Mouse (Mus musculus) small intestine, adult 2 months (tissue): ENCODE results near the gene Rapgef1. TPM values are rescaled to one million over a fixed set of nuclear protein-coding genes. Genes with fewer than 3 reads are reported as not detected.
A peak's percentile ranks its signal among the peaks of the same experiment; 100 is the strongest.

Source experiments
- H3K27ac ChIP-seq: fragments of 200-500 bp; 2 replicates; pipeline ENCODE4 v1.5.1; 2012; ENCODE audit warnings: low read depth, low read length, control low read depth, inconsistent platforms; ENCODE audit not compliant: insufficient read depth
- H3K27me3 ChIP-seq: fragments of 200-500 bp; 2 replicates; pipeline ENCODE4 v1.6.1; 2012; ENCODE audit warnings: mild to moderate bottlenecking, moderate library complexity, low read length, inconsistent platforms; ENCODE audit not compliant: control insufficient read depth, insufficient read depth
- H3K36me3 ChIP-seq: fragments of 200-500 bp; 2 replicates; pipeline ENCODE4 v1.6.1; 2012; ENCODE audit warnings: mild to moderate bottlenecking, low read length, control low read depth, inconsistent platforms; ENCODE audit not compliant: control insufficient read depth, insufficient read depth
- H3K4me1 ChIP-seq: fragments of 200-500 bp; 2 replicates; pipeline ENCODE4 v1.6.1; 2012; ENCODE audit warnings: low read length, inconsistent platforms, mixed read lengths; ENCODE audit not compliant: control insufficient read depth, insufficient read depth, insufficient read length
- H3K4me3 ChIP-seq: fragments of 200-500 bp; 2 replicates; pipeline ENCODE4 v1.5.1; 2012; ENCODE audit warnings: low read depth, mild to moderate bottlenecking, control low read depth, inconsistent platforms, low read length, moderate library complexity
- CTCF ChIP-seq: fragments of 200-500 bp; IDR thresholded peaks from 2 replicates; pipeline ENCODE4 v1.5.1; 2012; ENCODE audit warnings: low read depth, mild to moderate bottlenecking, control low read depth, inconsistent platforms, low read length, moderate library complexity, mixed read lengths; ENCODE audit not compliant: insufficient replicate concordance, insufficient read length; ENCODE audit errors: extremely low read depth
- POLR2A ChIP-seq: fragments of 200-500 bp; IDR thresholded peaks from 2 replicates; pipeline ENCODE4 v1.6.1; 2012; ENCODE audit warnings: low read depth, mild to moderate bottlenecking, control low read depth, inconsistent platforms, low read length, moderate library complexity
- WGBS: fragments of 180-500 bp; shearing (Covaris S2); methylation state at CpG from one replicate; pipeline ENCODE4 v1.1.7; 2018; 5-methylcytosine and 5-hydroxymethylcytosine counted together
- polyA plus RNA-seq: library from polyadenylated mRNA; depleted of rRNA; stranded (reverse); fragments of >200 nt; gene quantifications from 2 replicates; pipeline ENCODE4 v1.2.3, GENCODE M21; 2012

Gene Rapgef1
- polyA plus RNA-seq, 1 experiment: 25.1 TPM

GRCm38 (mm10) chr2:29672746-29673536, 53.4 kb downstream of the Rapgef1 start:
- TF ChIP-seq CTCF: no peak
- no peak for TF ChIP-seq POLR2A
- Histone ChIP-seq H3K27ac (peak overlapping the region; percentile 26; the same call in 1 of the 2 replicates), H3K4me3 (no peak overlapping the region), H3K4me1 (peaks cover 18% of the 10 kb centered on the region; the same call in 1 of the 2 replicates), H3K36me3 (no peaks in the 10 kb centered on the region), H3K27me3 (no peaks in the 10 kb centered on the region)
- 74% methylated on average over 7 of the region's 7 CpGs for WGBS

GRCm38 (mm10) chr2:29674087-29674486, 54.6 kb downstream of the Rapgef1 start:
- TF ChIP-seq CTCF (no peak), POLR2A (no peak)
- Histone ChIP-seq H3K27me3 (no peaks in the 10 kb centered on the region), H3K27ac (no peak overlapping the region), H3K4me1 (peaks cover 16% of the 10 kb centered on the region; the same call in 1 of the 2 replicates), H3K36me3 (no peaks in the 10 kb centered on the region), H3K4me3 (no peak overlapping the region)
- WGBS: 86% methylated on average over 11 of the region's 11 CpGs

- 0 out of 2 replicates have a peak, but pooled peaks cover 1% of the 10 kb centered on the region for H3K36me3 ChIP-seq
- H3K27ac ChIP-seq: no peak overlapping the region
- WGBS: 41% methylated on average over 2 of the region's 2 CpGs
- peaks cover 17% of the 10 kb centered on the region; the same call in 1 of the 2 replicates for H3K4me1 ChIP-seq
- H3K4me3 ChIP-seq: no peak overlapping the region
- TF ChIP-seq POLR2A (no peak), CTCF (no peak)
- no peaks in the 10 kb centered on the region for H3K27me3 ChIP-seq
These were observed 55.0 kb downstream of the Rapgef1 start for GRCm38 (mm10) chr2:29674545-29674944.

DNA sequence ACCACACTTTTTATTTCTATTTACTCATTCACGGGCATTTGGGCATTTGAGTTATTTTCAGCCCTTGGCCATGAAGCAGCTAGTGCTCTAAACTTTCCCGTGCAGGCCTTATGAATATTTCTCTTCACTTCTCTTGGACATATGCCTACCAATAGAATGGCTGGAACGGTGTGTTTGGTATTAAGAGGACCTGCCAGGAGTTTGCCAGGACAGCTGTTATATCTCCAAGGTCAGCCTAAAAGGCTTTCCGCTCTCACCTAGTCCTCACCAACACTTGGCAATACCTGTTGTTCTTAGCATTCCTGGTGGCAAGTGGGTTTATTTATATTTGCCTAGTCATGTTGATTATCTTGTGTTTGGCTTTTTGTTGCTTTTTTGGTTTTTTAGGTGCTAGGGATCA, 56.3 kb downstream of the Rapgef1 start:
- TF ChIP-seq POLR2A (no peak), CTCF (no peak)
- 72% methylated on average over 4 of the region's 4 CpGs for WGBS
- no peaks in the 10 kb centered on the region for H3K27me3 ChIP-seq
- H3K27ac ChIP-seq: no peak overlapping the region
- H3K36me3 ChIP-seq: 0 out of 2 replicates have a peak, but pooled peaks cover 1% of the 10 kb centered on the region
- H3K4me1 ChIP-seq: peaks cover 14% of the 10 kb centered on the region; the same call in 1 of the 2 replicates
- H3K4me3 ChIP-seq: no peak overlapping the region

DNA sequence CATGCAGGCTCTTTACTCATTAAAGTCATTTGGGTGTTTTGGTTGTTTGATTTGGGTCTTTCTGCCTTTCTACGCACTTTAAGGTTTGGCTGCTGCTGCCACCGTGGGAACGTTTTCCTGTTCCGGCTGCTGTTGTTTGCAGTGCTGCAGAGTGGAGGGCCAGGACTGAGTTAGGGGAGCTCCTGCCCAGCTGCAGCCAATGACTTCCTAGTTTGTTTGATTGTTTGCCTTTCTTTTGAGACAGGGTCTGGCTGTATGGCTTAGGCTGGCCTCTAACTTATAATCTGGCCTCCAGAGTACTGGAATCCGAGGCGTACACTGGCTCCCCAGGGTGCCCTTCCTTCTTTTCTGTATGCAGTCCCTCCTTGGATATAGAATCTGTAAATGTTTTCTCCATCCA, 57.0 kb downstream of the Rapgef1 start:
- Histone ChIP-seq H3K4me3 (no peak overlapping the region), H3K36me3 (0 out of 2 replicates have a peak, but pooled peaks cover 1% of the 10 kb centered on the region), H3K27me3 (no peaks in the 10 kb centered on the region), H3K4me1 (peaks cover 10% of the 10 kb centered on the region; the same call in 1 of the 2 replicates), H3K27ac (no peak overlapping the region)
- no peak for TF ChIP-seq CTCF
- WGBS: 84% methylated on average over 6 of the region's 6 CpGs

DNA sequence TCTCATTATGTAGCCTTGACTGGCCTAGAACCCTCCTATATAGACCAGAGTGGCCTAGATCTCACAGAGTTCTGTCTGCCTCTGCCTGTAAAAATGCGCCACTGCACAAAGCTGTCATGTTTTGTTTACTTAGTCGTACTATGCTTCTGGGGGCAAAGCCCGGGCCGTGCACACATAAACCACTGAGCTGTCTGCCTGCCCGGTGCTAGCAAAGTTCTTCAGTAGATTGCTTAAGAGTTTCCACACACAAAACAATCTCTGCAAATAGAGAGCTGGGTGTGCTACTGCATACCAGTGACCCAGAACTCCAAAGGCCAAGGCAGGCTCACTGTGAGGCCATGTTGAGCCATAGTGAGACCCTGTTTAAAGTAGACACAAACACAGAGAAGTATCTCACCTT, 58.3 kb downstream of the Rapgef1 start:
- H3K4me1 ChIP-seq: peaks cover 10% of the 10 kb centered on the region; the same call in 1 of the 2 replicates
- H3K36me3 ChIP-seq: 0 out of 2 replicates have a peak, but pooled peaks cover 1% of the 10 kb centered on the region
- H3K27me3 ChIP-seq: no peaks in the 10 kb centered on the region
- TF ChIP-seq POLR2A (no peak), CTCF (no peak)
- no peak overlapping the region for H3K4me3 ChIP-seq
- no peak overlapping the region for H3K27ac ChIP-seq
- WGBS: 45% methylated on average over 5 of the region's 5 CpGs

DNA sequence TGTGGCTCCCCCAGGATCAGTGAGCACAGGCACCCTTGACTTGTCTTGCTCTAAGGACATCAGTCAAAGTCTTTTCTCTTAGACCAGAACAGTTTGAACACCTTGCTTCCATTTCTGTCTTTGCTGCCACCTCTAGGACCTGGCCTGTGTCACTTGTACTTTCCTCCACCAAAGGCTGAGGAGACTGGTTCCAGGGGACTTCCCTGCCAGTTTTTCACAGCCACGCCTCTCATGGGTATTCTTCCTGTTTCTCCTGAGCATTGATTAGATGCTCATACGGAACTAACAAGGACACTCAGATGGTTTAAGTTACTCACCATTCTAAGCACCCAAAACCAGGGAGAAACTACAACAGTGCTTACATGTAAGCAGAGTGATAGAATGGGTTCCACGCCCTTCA, 59.0 kb downstream of the Rapgef1 start:
- 42% methylated on average over 3 of the region's 3 CpGs for WGBS
- H3K27ac ChIP-seq: no peak overlapping the region
- 0 out of 2 replicates have a peak, but pooled peaks cover 3% of the 10 kb centered on the region for H3K36me3 ChIP-seq
- peaks cover 10% of the 10 kb centered on the region; the same call in 1 of the 2 replicates for H3K4me1 ChIP-seq
- H3K27me3 ChIP-seq: no peaks in the 10 kb centered on the region
- no peak for TF ChIP-seq CTCF
- no peak for TF ChIP-seq POLR2A
- H3K4me3 ChIP-seq: no peak overlapping the region
